Mouse (Mus musculus): ENCODE measurements around the gene Pald1. TPM values are rescaled to one million over a fixed set of nuclear protein-coding genes. Genes with fewer than 3 reads are reported as not detected.

Pald1 gene
- polyA plus RNA-seq, 1 experiment from 2014 or later: 21.0 TPM

- Histone ChIP-seq H3K4me3 (ENCODE audit: low read length) (no peak overlapping the region), H3K27ac (ENCODE audit: low read length) (no peak overlapping the region), H3K4me1 (ENCODE audit: control insufficient read depth, insufficient read depth, low read length) (peaks cover 8% of the 10 kb centered on the region; the same call in 1 of the 2 replicates), H3K9ac (ENCODE audit: low read length) (no peak overlapping the region), H3K9me3 (replicated peaks; ENCODE audit: control insufficient read depth, low read length) (no peaks in the 10 kb centered on the region), H3K36me3 (ENCODE audit: control insufficient read depth, insufficient read depth) (no peaks in the 10 kb centered on the region), H3K4me2 (ENCODE audit: low read depth, low read length) (no peak overlapping the region), H3K27me3 (ENCODE audit: control insufficient read depth, insufficient read depth, low read length) (peaks cover 23% of the 10 kb centered on the region)
- ATAC-seq (replicated peaks; ENCODE audit: extremely low read depth, insufficient read depth, low FRiP score): no peak
- 22% methylated on average over 21 of the region's 21 CpGs for WGBS
Observed at GRCm38 (mm10) chr10:61412910-61413625, 29.7 kb upstream of the Pald1 start.

DNA sequence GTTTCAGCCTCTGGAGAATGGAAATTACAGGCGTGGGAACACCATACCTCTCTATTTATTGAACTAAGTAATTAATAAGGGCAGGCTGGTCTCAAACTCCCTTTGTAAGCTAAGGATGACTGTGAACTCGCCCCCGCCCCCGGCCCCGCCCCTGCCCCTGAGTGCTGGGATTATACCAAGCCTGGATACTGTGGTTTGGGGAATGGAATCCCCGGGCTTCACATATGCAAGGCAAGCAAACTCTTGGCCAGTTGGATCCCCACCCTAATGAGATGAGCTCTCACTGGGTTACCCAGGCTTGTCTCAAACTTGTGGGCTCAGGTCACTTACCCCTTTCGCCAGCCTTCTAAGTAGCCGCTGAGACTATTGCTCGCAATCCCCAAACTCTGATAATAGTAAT lies 26.9 kb upstream of the Pald1 start:
- Histone ChIP-seq H3K4me3 (ENCODE audit: low read length) (no peak overlapping the region), H3K9ac (ENCODE audit: low read length) (no peak overlapping the region), H3K27me3 (ENCODE audit: control insufficient read depth, insufficient read depth, low read length) (peaks cover 2% of the 10 kb centered on the region), H3K36me3 (ENCODE audit: control insufficient read depth, insufficient read depth) (no peaks in the 10 kb centered on the region), H3K4me1 (ENCODE audit: control insufficient read depth, insufficient read depth, low read length) (peaks cover 7% of the 10 kb centered on the region; the same call in 1 of the 2 replicates), H3K4me2 (ENCODE audit: low read depth, low read length) (no peak overlapping the region), H3K9me3 (replicated peaks; ENCODE audit: control insufficient read depth, low read length) (no peaks in the 10 kb centered on the region), H3K27ac (ENCODE audit: low read length) (no peak overlapping the region)
- no peak for ATAC-seq (replicated peaks; ENCODE audit: extremely low read depth, insufficient read depth, low FRiP score)
- 38% methylated on average over 9 of the region's 9 CpGs for whole genome bisulfite sequencing

GRCm38 (mm10) chr10:61409776-61410175 lies 26.4 kb upstream of the Pald1 start:
- H3K4me3 ChIP-seq (ENCODE audit: low read length): no peak overlapping the region
- WGBS: 15% methylated on average over 4 of the region's 4 CpGs
- H3K4me1 ChIP-seq (ENCODE audit: control insufficient read depth, insufficient read depth, low read length): peaks cover 7% of the 10 kb centered on the region; the same call in 1 of the 2 replicates
- no peak for ATAC-seq (replicated peaks; ENCODE audit: extremely low read depth, insufficient read depth, low FRiP score)
- H3K4me2 ChIP-seq (ENCODE audit: low read depth, low read length): no peak overlapping the region
- H3K27ac ChIP-seq (ENCODE audit: low read length): no peak overlapping the region
- no peaks in the 10 kb centered on the region for H3K9me3 ChIP-seq (replicated peaks; ENCODE audit: control insufficient read depth, low read length)
- no peaks in the 10 kb centered on the region for H3K36me3 ChIP-seq (ENCODE audit: control insufficient read depth, insufficient read depth)
- peaks cover under 1% of the 10 kb centered on the region for H3K27me3 ChIP-seq (ENCODE audit: control insufficient read depth, insufficient read depth, low read length)
- no peak overlapping the region for H3K9ac ChIP-seq (ENCODE audit: low read length)

DNA sequence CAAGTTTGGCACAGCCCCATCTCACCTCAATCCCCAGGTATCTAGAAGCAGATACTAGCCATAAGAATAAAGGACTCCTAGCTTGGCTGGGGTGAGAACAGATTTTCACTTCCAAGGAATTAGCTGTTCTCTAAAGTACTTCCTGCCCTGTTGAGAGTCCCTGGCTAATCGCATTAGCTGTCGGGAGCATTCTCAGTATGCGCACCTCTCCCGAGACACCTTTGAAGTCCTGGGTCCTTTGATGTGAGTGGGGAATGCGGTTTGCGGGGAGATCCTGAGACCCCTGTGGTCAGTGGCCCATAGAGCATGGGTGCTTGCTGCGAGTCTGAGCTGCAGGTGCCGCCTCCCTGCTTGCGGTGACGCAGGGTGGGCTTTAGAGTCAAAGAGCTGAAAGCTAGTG lies 22.6 kb upstream of the Pald1 start:
- Histone ChIP-seq H3K27ac (ENCODE audit: low read length) (no peak overlapping the region), H3K4me2 (ENCODE audit: low read depth, low read length) (no peak overlapping the region; the same call in 1 of the 2 replicates), H3K4me1 (ENCODE audit: control insufficient read depth, insufficient read depth, low read length) (no peaks in the 10 kb centered on the region), H3K9ac (ENCODE audit: low read length) (no peak overlapping the region), H3K4me3 (ENCODE audit: low read length) (no peak overlapping the region), H3K9me3 (replicated peaks; ENCODE audit: control insufficient read depth, low read length) (peaks cover 4% of the 10 kb centered on the region), H3K36me3 (ENCODE audit: control insufficient read depth, insufficient read depth) (no peaks in the 10 kb centered on the region), H3K27me3 (ENCODE audit: control insufficient read depth, insufficient read depth, low read length) (no peaks in the 10 kb centered on the region; the same call in 1 of the 2 replicates)
- WGBS: 11% methylated on average over 10 of the region's 10 CpGs
- ATAC-seq (replicated peaks; ENCODE audit: extremely low read depth, insufficient read depth, low FRiP score): no peak

DNA sequence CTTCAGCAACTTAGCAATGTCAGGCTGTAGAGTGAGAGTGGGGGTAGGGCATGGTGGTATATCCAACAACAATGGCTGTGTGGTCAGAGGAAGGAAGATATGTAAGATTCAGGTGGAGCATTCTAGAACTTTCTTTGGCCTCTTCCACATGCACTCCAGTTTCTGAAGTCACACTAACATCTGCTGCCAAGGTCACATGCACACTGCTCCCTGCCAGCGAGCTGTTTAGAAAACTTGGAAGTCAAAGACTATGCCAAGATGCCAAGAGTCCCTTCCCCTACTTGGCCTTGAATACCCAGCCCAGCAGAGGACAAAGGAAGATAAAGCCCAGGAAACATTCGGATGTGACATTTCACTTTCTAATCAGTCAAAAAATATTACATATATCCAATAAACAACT lies 19.6 kb upstream of the Pald1 start:
- WGBS: 72% methylated on average over 2 of the region's 2 CpGs
- no peak overlapping the region for H3K4me2 ChIP-seq (ENCODE audit: low read depth, low read length)
- H3K27me3 ChIP-seq (ENCODE audit: control insufficient read depth, insufficient read depth, low read length): no peaks in the 10 kb centered on the region; the same call in 1 of the 2 replicates
- ATAC-seq (replicated peaks; ENCODE audit: extremely low read depth, insufficient read depth, low FRiP score): no peak
- peaks cover 4% of the 10 kb centered on the region for H3K9me3 ChIP-seq (replicated peaks; ENCODE audit: control insufficient read depth, low read length)
- H3K36me3 ChIP-seq (ENCODE audit: control insufficient read depth, insufficient read depth): no peaks in the 10 kb centered on the region
- H3K4me1 ChIP-seq (ENCODE audit: control insufficient read depth, insufficient read depth, low read length): no peaks in the 10 kb centered on the region
- no peak overlapping the region for H3K27ac ChIP-seq (ENCODE audit: low read length)
- no peak overlapping the region for H3K4me3 ChIP-seq (ENCODE audit: low read length)
- H3K9ac ChIP-seq (ENCODE audit: low read length): no peak overlapping the region

GRCm38 (mm10) chr10:61402480-61402879 lies 19.1 kb upstream of the Pald1 start:
- H3K4me1 ChIP-seq (ENCODE audit: control insufficient read depth, insufficient read depth, low read length): no peaks in the 10 kb centered on the region
- no peak for ATAC-seq (replicated peaks; ENCODE audit: extremely low read depth, insufficient read depth, low FRiP score)
- no peak overlapping the region for H3K4me2 ChIP-seq (ENCODE audit: low read depth, low read length)
- H3K4me3 ChIP-seq (ENCODE audit: low read length): no peak overlapping the region
- no peak overlapping the region for H3K9ac ChIP-seq (ENCODE audit: low read length)
- H3K36me3 ChIP-seq (ENCODE audit: control insufficient read depth, insufficient read depth): no peaks in the 10 kb centered on the region
- H3K27me3 ChIP-seq (ENCODE audit: control insufficient read depth, insufficient read depth, low read length): no peaks in the 10 kb centered on the region; the same call in 1 of the 2 replicates
- 78% methylated on average over 5 of the region's 5 CpGs for WGBS
- H3K9me3 ChIP-seq (replicated peaks; ENCODE audit: control insufficient read depth, low read length): peaks cover 4% of the 10 kb centered on the region
- no peak overlapping the region for H3K27ac ChIP-seq (ENCODE audit: low read length)

- 88% methylated on average over 5 of the region's 5 CpGs for WGBS
- no peaks in the 10 kb centered on the region for H3K4me1 ChIP-seq (ENCODE audit: control insufficient read depth, insufficient read depth, low read length)
- no peaks in the 10 kb centered on the region for H3K36me3 ChIP-seq (ENCODE audit: control insufficient read depth, insufficient read depth)
- no peak overlapping the region for H3K27ac ChIP-seq (ENCODE audit: low read length)
- H3K4me2 ChIP-seq (ENCODE audit: low read depth, low read length): no peak overlapping the region
- peaks cover 4% of the 10 kb centered on the region for H3K9me3 ChIP-seq (replicated peaks; ENCODE audit: control insufficient read depth, low read length)
- no peak for ATAC-seq (replicated peaks; ENCODE audit: extremely low read depth, insufficient read depth, low FRiP score)
- H3K4me3 ChIP-seq (ENCODE audit: low read length): no peak overlapping the region
- no peak overlapping the region for H3K9ac ChIP-seq (ENCODE audit: low read length)
- no peaks in the 10 kb centered on the region; the same call in 1 of the 2 replicates for H3K27me3 ChIP-seq (ENCODE audit: control insufficient read depth, insufficient read depth, low read length)
Observed at GRCm38 (mm10) chr10:61400407-61400806, 17.1 kb upstream of the Pald1 start.

- 19% methylated on average over 12 of the region's 13 CpGs for WGBS
- no peak overlapping the region for H3K9ac ChIP-seq (ENCODE audit: low read length)
- ATAC-seq (replicated peaks; ENCODE audit: extremely low read depth, insufficient read depth, low FRiP score): peak; percentile 75
- no peak overlapping the region for H3K4me2 ChIP-seq (ENCODE audit: low read depth, low read length)
- no peaks in the 10 kb centered on the region for H3K27me3 ChIP-seq (ENCODE audit: control insufficient read depth, insufficient read depth, low read length)
- H3K4me1 ChIP-seq (ENCODE audit: control insufficient read depth, insufficient read depth, low read length): peaks cover 7% of the 10 kb centered on the region
- peaks cover 4% of the 10 kb centered on the region for H3K9me3 ChIP-seq (replicated peaks; ENCODE audit: control insufficient read depth, low read length)
- H3K27ac ChIP-seq (ENCODE audit: low read length): no peak overlapping the region
- no peak overlapping the region for H3K4me3 ChIP-seq (ENCODE audit: low read length)
- no peaks in the 10 kb centered on the region for H3K36me3 ChIP-seq (ENCODE audit: control insufficient read depth, insufficient read depth)
Observed at GRCm38 (mm10) chr10:61399156-61399734, 15.9 kb upstream of the Pald1 start.

DNA sequence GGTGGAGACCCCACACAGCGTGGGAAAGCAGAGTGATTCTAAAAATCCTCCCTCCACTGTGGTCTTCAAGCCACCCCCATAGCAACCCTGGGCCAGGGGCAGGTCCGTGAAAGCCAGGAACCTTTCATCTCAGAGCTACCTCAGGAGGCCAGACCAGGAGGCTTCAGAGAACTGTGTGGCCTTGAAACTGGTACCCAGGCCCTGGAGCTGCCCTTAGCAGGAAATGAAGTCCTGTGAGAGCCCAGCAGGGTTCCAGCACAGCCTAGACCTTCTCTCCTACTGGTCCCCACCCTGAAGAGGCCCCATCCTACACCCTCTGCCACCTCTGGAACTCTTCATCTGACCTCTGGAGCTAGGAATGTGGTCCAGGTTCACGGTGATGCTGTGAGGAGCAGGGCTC lies 14.8 kb upstream of the Pald1 start:
- Histone ChIP-seq H3K9me3 (replicated peaks; ENCODE audit: control insufficient read depth, low read length) (peaks cover 4% of the 10 kb centered on the region), H3K36me3 (ENCODE audit: control insufficient read depth, insufficient read depth) (no peaks in the 10 kb centered on the region), H3K27me3 (ENCODE audit: control insufficient read depth, insufficient read depth, low read length) (no peaks in the 10 kb centered on the region), H3K4me3 (ENCODE audit: low read length) (no peak overlapping the region), H3K4me1 (ENCODE audit: control insufficient read depth, insufficient read depth, low read length) (peaks cover 8% of the 10 kb centered on the region), H3K27ac (ENCODE audit: low read length) (no peak overlapping the region), H3K9ac (ENCODE audit: low read length) (no peak overlapping the region), H3K4me2 (ENCODE audit: low read depth, low read length) (no peak overlapping the region)
- WGBS: 54% methylated on average over 3 of the region's 3 CpGs
- no peak for ATAC-seq (replicated peaks; ENCODE audit: extremely low read depth, insufficient read depth, low FRiP score)
